Comparison of ENCODE assay signal across 8 mouse cellular contexts in genomic region chr3:65974232-65975058, GRCm38 (mm10). TPM values are rescaled to one million over a fixed set of nuclear protein-coding genes. Genes with fewer than 3 reads are reported as not detected.
A peak's percentile ranks its signal among the peaks of the same experiment; 100 is the strongest.
DNase-seq lines count a peak whose midpoint lies in the region; ATAC-seq and TF ChIP-seq lines count a peak whose summit lies in the region.

No protein-coding gene starts in this region.

- H3K4me2 ChIP-seq in CH12.LX (ENCODE audit: insufficient read depth, low read depth, poor library complexity, severe bottlenecking): peak overlapping the region; percentile 95
- H3K4me2 ChIP-seq in forebrain, embryonic 12.5 days: peak overlapping the region; percentile 58
- peak overlapping the region; percentile 64 for H3K4me2 ChIP-seq in liver, postnatal 0 days (ENCODE audit: low read depth, low read length)
- peak overlapping the region; percentile 72 for H3K4me2 ChIP-seq in neural tube, embryonic 14.5 days (ENCODE audit: low read depth, low read length)

- DNase-seq in CH12.LX (ENCODE audit: extremely low read depth): peak; percentile 96
- peak; percentile 94 for DNase-seq in c-Kit-positive CD71-positive TER-119-negative erythroid progenitor cells, embryonic 14.5 days (ENCODE audit: low read depth)
- DNase-seq in heart, postnatal 10 days: peak; percentile 99
- DNase-seq in large intestine, adult 2 months (ENCODE audit: low read depth, low spot score): peak; percentile 75
- DNase-seq in liver, postnatal 0 days: peak; percentile 99
- DNase-seq in testis, postnatal 10 days (ENCODE audit: low spot score): peak; percentile 99

- H3K4me1 ChIP-seq in CH12.LX (ENCODE audit: control insufficient read depth in 1 of 2, insufficient read depth in 2 of 2): peaks cover 6 to 25% of the 10 kb centered on the region in 2 experiments; a peak in 3 of 4 replicates
- H3K4me1 ChIP-seq in forebrain, embryonic 12.5 days: peaks cover 21% of the 10 kb centered on the region
- peaks cover 19% of the 10 kb centered on the region for H3K4me1 ChIP-seq in liver, postnatal 0 days (ENCODE audit: insufficient read depth)
- H3K4me1 ChIP-seq in neural tube, embryonic 14.5 days (ENCODE audit: control insufficient read depth, insufficient read depth, low read length): peaks cover 4% of the 10 kb centered on the region; the same call in 1 of the 2 replicates

- no peaks in the 10 kb centered on the region for H3K27me3 ChIP-seq in CH12.LX (replicated peaks)
- no peaks in the 10 kb centered on the region for H3K27me3 ChIP-seq in forebrain, embryonic 12.5 days
- no peaks in the 10 kb centered on the region for H3K27me3 ChIP-seq in liver, postnatal 0 days (ENCODE audit: insufficient read depth, low read length)
- H3K27me3 ChIP-seq in neural tube, embryonic 14.5 days (ENCODE audit: control insufficient read depth, insufficient read depth, low read length): no peaks in the 10 kb centered on the region

- H3K4me3 ChIP-seq in CH12.LX (replicated peaks in 1 of 3; ENCODE audit: low read depth in 2 of 3, low read length in 2 of 3, poor library complexity in 1 of 3): peak overlapping the region; percentile 68 to 81 (median 78)
- H3K4me3 ChIP-seq in forebrain, embryonic 12.5 days (replicated peaks): peak overlapping the region; percentile 61
- peak overlapping the region; percentile 60 for H3K4me3 ChIP-seq in liver, postnatal 0 days (ENCODE audit: low read depth, low read length)
- H3K4me3 ChIP-seq in neural tube, embryonic 14.5 days (ENCODE audit: low read depth, low read length): peak overlapping the region; percentile 66

- no peak for TF ChIP-seq CTCF in CH12.LX (conservative IDR thresholded peaks at IDR 0.05 in 1 of 2, IDR thresholded peaks at IDR 0.05 in 1 of 2; ENCODE audit: low read depth in 2 of 2, low read length in 2 of 2)
- TF ChIP-seq CTCF in liver, postnatal 0 days (IDR thresholded peaks at IDR 0.05; ENCODE audit: low read depth): no peak

- dilution Hi-C loops in CH12.LX (cut with MboI; ENCODE audit: extremely low pct_ligation_motif_present, extremely low pct_unique_long_range_greater_than_20kb, low sequenced_read_pairs): no loop called here

- H3K9me3 ChIP-seq in CH12.LX (replicated peaks; ENCODE audit: low read length): no peaks in the 10 kb centered on the region
- H3K9me3 ChIP-seq in forebrain, embryonic 12.5 days: no peaks in the 10 kb centered on the region
- H3K9me3 ChIP-seq in liver, postnatal 0 days (ENCODE audit: low read length): no peaks in the 10 kb centered on the region
- H3K9me3 ChIP-seq in neural tube, embryonic 14.5 days (ENCODE audit: control insufficient read depth, low read length): no peaks in the 10 kb centered on the region

- no peaks in the 10 kb centered on the region for H3K36me3 ChIP-seq in CH12.LX (replicated peaks in 1 of 2; ENCODE audit: control insufficient read depth in 1 of 2, insufficient read depth in 1 of 2, low read length in 1 of 2)
- H3K36me3 ChIP-seq in forebrain, embryonic 12.5 days (replicated peaks): no peaks in the 10 kb centered on the region
- H3K36me3 ChIP-seq in liver, postnatal 0 days (replicated peaks; ENCODE audit: insufficient read depth, low read length): no peaks in the 10 kb centered on the region
- H3K36me3 ChIP-seq in neural tube, embryonic 14.5 days (ENCODE audit: control insufficient read depth, insufficient read depth, low read length): no peaks in the 10 kb centered on the region

- no peak for TF ChIP-seq RAD21 in CH12.LX (IDR thresholded peaks at IDR 0.05; ENCODE audit: low read depth, low read length)

- intact Hi-C loops in heart, postnatal 10 days (cut with DNase I): loop anchor here (1.0 kb wide), 1 partner anchor 16 kb away; the partner anchor contains the start of gene Ccnl1

- peak; percentile 97 for ATAC-seq in forebrain, embryonic 12.5 days (ENCODE audit: low FRiP score)
- peak; percentile 96 for ATAC-seq in liver, postnatal 0 days
- peak; percentile 97 for ATAC-seq in neural tube, embryonic 14.5 days (ENCODE audit: low read depth)

- H3K79me2 ChIP-seq in CH12.LX (replicated peaks; ENCODE audit: control insufficient read depth, extremely low read depth, insufficient read depth, poor library complexity, severe bottlenecking): no peaks in the 10 kb centered on the region

- peak overlapping the region; percentile 86 for H3K9ac ChIP-seq in CH12.LX (ENCODE audit: insufficient read depth, low read depth)
- peak overlapping the region; percentile 74 for H3K9ac ChIP-seq in forebrain, embryonic 12.5 days
- H3K9ac ChIP-seq in liver, postnatal 0 days (replicated peaks): peak overlapping the region; percentile 73
- H3K9ac ChIP-seq in neural tube, embryonic 14.5 days (replicated peaks; ENCODE audit: low read depth, low read length): peak overlapping the region; percentile 87

- WGBS in forebrain, embryonic 12.5 days: under 1% methylated on average over 43 of the region's 43 CpGs
- under 1% methylated on average over 43 of the region's 43 CpGs for WGBS in large intestine, adult 2 months
- under 1% methylated on average over 43 of the region's 43 CpGs for WGBS in liver, postnatal 0 days (ENCODE audit: insufficient replicate concordance)
- under 1% methylated on average over 43 of the region's 43 CpGs for WGBS in neural tube, embryonic 14.5 days

- H3K27ac ChIP-seq in CH12.LX (ENCODE audit: insufficient read depth, low read depth): peak overlapping the region; percentile 75
- peak overlapping the region; percentile 99 for H3K27ac ChIP-seq in forebrain, embryonic 12.5 days
- peak overlapping the region; percentile 97 for H3K27ac ChIP-seq in liver, postnatal 0 days (ENCODE audit: low read depth)
- peak overlapping the region; percentile 98 for H3K27ac ChIP-seq in neural tube, embryonic 14.5 days (ENCODE audit: low read depth, low read length)

- TF ChIP-seq EP300 in CH12.LX (IDR thresholded peaks at IDR 0.05; ENCODE audit: low read length): no peak
- peak; percentile 3; the same call in 1 of the 2 replicates for TF ChIP-seq EP300 in liver, postnatal 0 days (IDR thresholded peaks at IDR 0.05; ENCODE audit: low read depth)

- in situ Hi-C loops in CH12.LX (cut with MboI; ENCODE audit: low pct_ligation_motif_present, low pct_unique_long_range_greater_than_20kb, low sequenced_read_pairs): no loop called here

- peak; percentile 93 for TF ChIP-seq POLR2A in CH12.LX (IDR thresholded peaks at IDR 0.05; ENCODE audit: low read depth, low read length)

TF ChIP-seq in CH12.LX, 34 proteins besides CTCF, POLR2A, EP300 and RAD21 (continues in another document):
- TF ChIP-seq SIN3A (IDR thresholded peaks at IDR 0.05; ENCODE audit: low read length) (peak; percentile 67), TBP (conservative IDR thresholded peaks at IDR 0.05; ENCODE audit: low read depth, low read length) (peak; percentile 41; the same call in 1 of the 2 replicates), PAX5 (IDR thresholded peaks at IDR 0.05; ENCODE audit: low read length) (no peak), ZNF384 (IDR thresholded peaks at IDR 0.05; ENCODE audit: low read depth, low read length) (no peak), ETS1 (conservative IDR thresholded peaks at IDR 0.05; ENCODE audit: low read depth, low read length) (no peak), ZKSCAN1 (IDR thresholded peaks at IDR 0.05; ENCODE audit: borderline replicate concordance, low read depth, low read length) (no peak), NELFE (IDR thresholded peaks at IDR 0.05; ENCODE audit: low read depth, low read length) (peak; percentile 78), HCFC1 (IDR thresholded peaks at IDR 0.05; ENCODE audit: low read depth, low read length) (peak; percentile 75), GABPA (IDR thresholded peaks at IDR 0.05; ENCODE audit: insufficient replicate concordance, low read depth, low read length) (no peak), JUND (conservative IDR thresholded peaks at IDR 0.05; ENCODE audit: low read depth, low read length) (no peak), RCOR1 (conservative IDR thresholded peaks at IDR 0.05; ENCODE audit: low read depth, low read length) (no peak), JUN (IDR thresholded peaks at IDR 0.05; ENCODE audit: insufficient read depth, low read depth, low read length) (no peak), ELF1 (IDR thresholded peaks at IDR 0.05; ENCODE audit: low read depth, low read length) (peak; percentile 85), IRF4 (IDR thresholded peaks at IDR 0.05; ENCODE audit: low read depth, low read length) (peak; percentile 37), SMC3 (IDR thresholded peaks at IDR 0.05; ENCODE audit: low read depth, low read length) (no peak), UBTF (IDR thresholded peaks at IDR 0.05; ENCODE audit: low read depth, low read length) (no peak), MEF2A (IDR thresholded peaks at IDR 0.05; ENCODE audit: borderline replicate concordance, low read depth, low read length) (peak; percentile 15; the same call in 1 of the 2 replicates), E2F4 (IDR thresholded peaks at IDR 0.05; ENCODE audit: insufficient replicate concordance, low read depth, low read length) (no peak), MAZ (IDR thresholded peaks at IDR 0.05; ENCODE audit: low read depth, low read length) (peak; percentile 99), ZMIZ1 (IDR thresholded peaks at IDR 0.05; ENCODE audit: low read depth, low read length) (no peak; the same call in 1 of the 2 replicates), MAFK (IDR thresholded peaks at IDR 0.05; ENCODE audit: insufficient replicate concordance, low read length) (no peak), BHLHE40 (IDR thresholded peaks at IDR 0.05; ENCODE audit: low read depth, low read length) (no peak), MYC (IDR thresholded peaks at IDR 0.05; ENCODE audit: low read depth, low read length) (peak; percentile 98), NRF1 (IDR thresholded peaks at IDR 0.05; ENCODE audit: low read depth, low read length) (0 out of 2 replicates have a peak, but pooled peaks have one; percentile 27), CHD1 (IDR thresholded peaks at IDR 0.05; ENCODE audit: low read depth, low read length) (no peak), TCF12 (IDR thresholded peaks at IDR 0.05; ENCODE audit: low read depth, low read length) (peak; percentile 72), CHD2 (IDR thresholded peaks at IDR 0.05; ENCODE audit: low read length) (peak; percentile 45; the same call in 1 of the 2 replicates), ZC3H11A (IDR thresholded peaks at IDR 0.05; ENCODE audit: low read depth, low read length) (no peak), POLR2AphosphoS2 (IDR thresholded peaks at IDR 0.05; ENCODE audit: low read depth, low read length) (no peak)

RNA-seq across cellular contexts. Expression of gene Ccnl1, which starts 16.4 kb away (rescaled TPM):
- total RNA-seq in CH12.LX (2012; rRNA removed) (25.1 and 29.9 TPM in 2 replicates), CH12.LX (2014; rRNA removed) (66.2 and 79.4 TPM in 2 replicates)
- polyA plus RNA-seq in CH12.LX (2012; ENCODE audit: insufficient read length, low read depth): 52.4 and 58.8 TPM in 2 replicates
- 126 and 139 TPM in 2 replicates for polyA plus RNA-seq in forebrain, embryonic 12.5 days (2016; fragmentation: Nextera tagmentation; extraction: Ambion mirVana)
- total RNA-seq in heart, postnatal 10 days (2021): 10 to 100 TPM; 33.7 to 35.8 TPM
- 22.7 and 39.4 TPM in 2 replicates for polyA plus RNA-seq in large intestine, adult 2 months (2012; rRNA removed)
- polyA plus RNA-seq in liver, postnatal 0 days (2015; fragmentation: Nextera tagmentation; extraction: Ambion mirVana): 33.1 and 38.1 TPM in 2 replicates
- polyA plus RNA-seq in neural tube, embryonic 14.5 days (2014; fragmentation: Nextera tagmentation; extraction: Ambion mirVana): 80.2 and 97.0 TPM in 2 replicates

Comparison
In these comparisons a context has a peak if more than half of its experiments do, and no peak if none do; other contexts are left out.
1. Peak in every context shown above with its lines: DNase-seq, ATAC-seq, H3K4me3 ChIP-seq and H3K27ac ChIP-seq.